Mouse (Mus musculus) heart, postnatal 36 days (tissue): ENCODE results near the gene Srpx. TPM values are rescaled to one million over a fixed set of nuclear protein-coding genes. Genes with fewer than 3 reads are reported as not detected.
A peak's percentile ranks its signal among the peaks of the same experiment; 100 is the strongest.

Source experiments
- DNase-seq, 2 experiments: peaks; one replicate each; pipeline ENCODE4 v3.0.0; 2021 to 2022
- intact Hi-C: fragments of 180-260 bp; cut with DNase I; formaldehyde crosslinking; loops from one replicate; pipeline ENCODE4 v1.15.1; 2025
- total RNA-seq, 2 experiments: library from RNA; stranded (reverse); gene quantifications; 2 replicates each; pipeline ENCODE4 v1.2.3; 2021

Gene Srpx
- 1 to 10 TPM; 4.1 to 4.9 TPM for total RNA-seq

- intact Hi-C loops = no loop called here
- no peak for DNase-seq
Measured at GRCm38 (mm10) chrX:10117065-10117719, at the start of gene Srpx. Gene Srpx (minus strand): TSS chrX:10117709.

DNA sequence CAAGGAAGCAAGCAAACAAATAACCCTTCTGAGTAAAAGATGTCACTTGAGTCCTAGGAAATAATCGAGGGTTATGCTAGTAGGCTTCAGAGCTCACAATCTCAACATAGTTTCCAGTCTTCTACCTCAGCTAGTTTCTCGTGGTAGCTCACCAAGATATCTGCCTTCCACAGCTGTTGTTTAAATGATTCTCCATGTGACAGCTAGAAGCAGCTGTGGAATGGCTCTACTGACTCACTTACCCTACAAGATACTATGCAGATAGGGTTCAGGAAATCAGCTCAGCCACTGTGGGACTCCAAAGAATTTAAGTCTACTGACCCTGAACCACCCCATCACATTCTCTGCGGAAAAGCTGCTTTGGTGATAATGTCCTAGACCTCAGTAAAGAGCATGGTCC lies 34.9 kb upstream of the Srpx start:
- DNase-seq = no peak
- intact Hi-C loops = no loop called here

GRCm38 (mm10) chrX:10115780-10116179 lies 1.7 kb downstream of the Srpx start:
- no peak for DNase-seq
- intact Hi-C loops = no loop called here

- no peak for DNase-seq
- intact Hi-C loops = no loop called here
Measured at GRCm38 (mm10) chrX:10110736-10111135, 6.8 kb downstream of the Srpx start.

GRCm38 (mm10) chrX:10108558-10108957 lies 9.0 kb downstream of the Srpx start:
- no peak for DNase-seq
- intact Hi-C loops = no loop called here

DNA sequence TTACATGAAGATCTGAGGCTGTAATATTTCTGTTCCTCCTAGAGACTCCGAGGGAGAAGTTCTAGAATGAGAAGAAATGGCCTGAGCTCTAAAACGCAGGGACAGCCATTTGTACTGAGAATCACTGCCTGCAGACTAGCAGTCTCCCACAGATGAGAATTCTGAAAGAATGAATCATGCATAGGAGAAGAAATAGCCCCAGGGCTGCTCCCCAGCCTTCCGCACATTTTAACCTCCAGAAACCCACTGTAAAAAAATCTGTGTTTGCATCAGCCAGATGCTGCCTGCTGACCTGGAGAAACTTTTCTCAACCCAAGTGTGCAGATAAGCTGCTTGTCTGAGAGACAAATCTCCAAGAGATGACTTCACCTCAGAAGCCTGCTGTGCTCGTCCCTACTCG lies 12.0 kb downstream of the Srpx start:
- no peak for DNase-seq
- intact Hi-C loops = no loop called here

GRCm38 (mm10) chrX:10102739-10103138 lies 14.8 kb downstream of the Srpx start:
- no peak for DNase-seq
- intact Hi-C loops = no loop called here

- no peak for DNase-seq
- intact Hi-C loops = no loop called here
Measured at GRCm38 (mm10) chrX:10095797-10096196, 21.7 kb downstream of the Srpx start.

DNA sequence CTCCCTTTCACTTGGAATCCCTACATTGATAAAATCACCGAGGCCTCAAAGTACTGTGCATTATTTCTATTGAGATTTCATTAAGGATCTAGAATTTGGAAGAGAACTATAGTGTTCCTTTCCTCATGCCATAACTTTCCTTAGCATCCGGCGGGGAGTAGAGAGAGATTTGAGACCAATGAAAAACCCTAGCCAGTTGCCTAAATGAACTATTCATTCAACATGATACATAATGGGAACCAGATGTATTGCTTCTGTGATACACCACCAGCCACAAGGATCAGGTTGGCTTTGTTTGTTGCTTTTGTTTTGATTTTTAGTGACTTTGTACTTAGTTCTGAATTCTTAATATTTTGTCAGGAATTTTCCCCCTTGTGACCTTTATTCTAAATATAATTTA lies 37.1 kb downstream of the Srpx start:
- DNase-seq = no peak
- intact Hi-C loops = no loop called here

- intact Hi-C loops = no loop called here
- DNase-seq = no peak
Measured at GRCm38 (mm10) chrX:10079981-10080380, 37.5 kb downstream of the Srpx start.

DNA sequence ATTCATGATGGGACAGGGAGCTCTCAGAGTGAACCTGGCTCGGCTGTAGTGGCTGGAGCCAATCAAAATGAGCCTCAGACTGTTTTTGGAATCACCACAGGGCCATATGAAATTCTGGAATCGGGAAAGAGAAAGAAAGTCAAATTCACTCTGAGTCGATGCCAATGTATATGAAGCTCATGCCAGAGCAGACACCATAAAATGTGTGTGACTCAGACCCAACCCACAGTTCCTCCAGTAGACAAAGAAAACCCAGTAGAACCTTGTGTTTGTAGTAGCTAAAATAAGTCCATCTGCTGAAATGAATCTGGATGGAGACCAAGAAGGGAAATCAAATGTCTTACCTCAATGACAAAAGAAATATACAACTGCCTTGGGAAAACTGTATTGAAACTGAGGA lies 43.5 kb downstream of the Srpx start:
- DNase-seq = no peak
- intact Hi-C loops = no loop called here

DNA sequence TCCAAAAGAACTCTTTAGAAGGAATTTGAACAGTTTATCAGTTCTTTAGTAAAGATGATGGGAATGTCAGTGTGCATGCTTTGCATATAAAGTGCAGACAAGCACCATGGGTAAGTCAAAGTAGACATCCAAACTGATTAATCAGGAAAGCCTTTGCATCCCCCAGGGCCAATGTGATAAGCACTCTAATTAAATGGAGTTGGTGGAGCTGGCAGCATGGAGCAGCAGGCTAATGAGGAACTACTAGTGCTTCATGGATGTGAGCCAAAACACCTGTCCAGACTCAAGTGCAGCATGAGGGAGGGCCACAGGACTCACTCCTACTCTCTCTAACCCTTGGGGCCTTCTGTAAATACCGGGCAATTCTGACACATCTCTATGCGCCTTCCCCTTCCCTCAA lies 46.0 kb downstream of the Srpx start:
- DNase-seq = no peak
- intact Hi-C loops = no loop called here

- intact Hi-C loops = no loop called here
- DNase-seq = peak in 1 of 2 experiments; percentile 2
Measured at GRCm38 (mm10) chrX:10070689-10071088, 46.8 kb downstream of the Srpx start.

DNA sequence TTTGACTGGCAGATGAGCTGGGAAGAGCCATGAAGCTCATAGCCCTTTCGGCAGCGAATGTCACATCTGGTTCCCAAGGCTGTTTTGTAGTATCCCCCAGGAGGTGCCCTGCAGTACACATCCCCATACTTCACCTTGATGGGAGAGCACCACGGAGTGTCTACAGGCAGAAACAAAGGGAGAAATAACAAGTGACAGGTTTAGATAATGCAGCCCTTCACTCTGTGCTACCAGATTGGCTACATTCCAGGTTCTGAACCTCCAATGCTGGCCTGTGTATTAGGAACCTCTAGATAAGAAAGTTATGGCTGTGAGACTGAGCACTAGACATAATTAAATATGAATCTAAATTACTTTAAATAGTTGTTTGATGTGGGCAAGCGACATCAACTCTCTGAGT lies 48.1 kb downstream of the Srpx start:
- intact Hi-C loops = no loop called here
- no peak for DNase-seq

- intact Hi-C loops = no loop called here
- DNase-seq = peak in 1 of 2 experiments; percentile 1
Measured at GRCm38 (mm10) chrX:10063781-10064180, 53.7 kb downstream of the Srpx start.

DNA sequence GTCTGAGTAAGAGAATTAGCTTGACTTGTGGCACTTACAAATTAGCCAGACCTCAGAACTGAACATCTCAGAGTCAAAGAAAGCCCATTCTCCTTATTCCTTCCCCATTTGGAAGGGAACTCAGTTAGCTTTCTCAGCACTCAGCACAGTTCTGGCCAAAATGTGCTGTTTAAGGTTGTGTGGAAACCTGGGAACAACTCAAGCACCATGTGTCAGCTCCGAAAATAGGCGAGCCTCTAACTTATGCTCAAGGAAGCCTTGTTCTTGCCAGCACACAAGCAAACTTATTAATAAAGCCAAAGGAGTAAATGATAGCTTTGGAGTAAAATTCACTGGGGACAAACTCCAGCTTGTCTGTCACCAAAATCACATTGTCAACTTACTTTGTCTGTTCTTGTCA lies 54.1 kb downstream of the Srpx start:
- no peak for DNase-seq
- intact Hi-C loops = no loop called here

GRCm38 (mm10) chrX:10062201-10062600 lies 55.3 kb downstream of the Srpx start:
- DNase-seq = peak in 1 of 2 experiments; percentile 22
- intact Hi-C loops = no loop called here

DNA sequence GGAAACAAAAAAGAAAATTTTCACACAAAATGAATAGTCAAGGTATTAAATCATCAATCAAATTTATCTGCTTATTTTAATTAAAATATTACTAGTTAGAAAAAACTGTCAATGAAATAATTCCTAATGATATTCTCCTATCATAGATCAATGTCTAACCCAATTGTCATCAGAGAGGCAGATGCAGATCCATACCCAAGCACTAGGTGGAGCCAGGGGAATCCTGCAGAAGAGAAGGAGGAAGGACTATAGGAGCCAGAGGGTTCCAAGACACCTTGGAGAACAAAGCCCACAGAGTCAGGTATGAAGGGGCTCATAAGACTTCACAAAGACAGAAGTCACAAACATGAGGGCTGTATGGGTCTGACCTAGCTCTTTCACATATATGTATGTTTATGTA lies 82.8 kb downstream of the Srpx start:
- peak in 1 of 2 experiments; percentile 3 for DNase-seq
- intact Hi-C loops = no loop called here

DNA sequence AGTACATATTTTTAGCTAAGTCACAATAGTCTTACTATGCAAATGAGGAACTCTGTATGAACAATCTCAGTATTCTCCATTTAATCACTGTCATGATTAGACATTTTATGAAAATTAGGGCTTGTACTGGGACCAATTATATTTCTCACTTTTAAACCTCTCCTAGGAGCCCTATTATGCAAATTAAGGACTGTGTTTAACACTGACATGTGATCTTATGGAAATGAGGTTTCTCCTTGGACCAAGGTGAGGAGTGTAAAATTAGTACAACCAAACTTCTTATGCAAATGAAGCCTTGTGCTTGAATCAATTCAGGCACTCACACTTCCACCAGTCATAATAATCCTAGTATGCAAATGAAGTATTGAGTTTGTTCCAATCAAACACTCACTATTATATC lies 107.3 kb downstream of the Srpx start:
- no peak for DNase-seq
- intact Hi-C loops = no loop called here

DNA sequence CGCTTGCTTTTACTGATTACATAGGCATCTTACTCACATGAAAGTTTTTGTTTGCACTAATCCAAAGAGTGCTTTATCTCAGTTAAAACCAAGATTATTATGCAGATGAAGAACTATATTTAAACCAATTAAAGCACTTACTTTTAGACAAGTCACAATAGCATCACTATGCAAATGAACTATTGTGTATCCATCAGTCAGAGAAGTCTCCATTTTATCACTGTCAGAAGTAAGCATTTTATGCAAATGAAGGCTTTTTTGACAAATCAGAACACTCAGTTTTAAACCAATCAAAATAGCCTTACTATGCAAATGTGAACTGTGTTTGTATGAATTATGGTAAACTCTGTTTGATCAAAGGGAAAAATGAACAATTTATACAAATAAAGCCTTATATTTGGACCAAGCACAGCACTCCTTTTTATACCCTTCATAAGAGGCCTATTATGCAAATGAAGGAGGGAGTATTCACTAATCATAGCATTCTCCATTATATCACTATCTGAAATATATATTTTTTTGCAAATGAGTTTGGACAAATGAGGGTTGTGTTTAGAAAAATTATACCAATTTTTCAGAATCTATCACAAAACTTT lies 109.7 kb downstream of the Srpx start:
- DNase-seq = no peak
- intact Hi-C loops = no loop called here

DNA sequence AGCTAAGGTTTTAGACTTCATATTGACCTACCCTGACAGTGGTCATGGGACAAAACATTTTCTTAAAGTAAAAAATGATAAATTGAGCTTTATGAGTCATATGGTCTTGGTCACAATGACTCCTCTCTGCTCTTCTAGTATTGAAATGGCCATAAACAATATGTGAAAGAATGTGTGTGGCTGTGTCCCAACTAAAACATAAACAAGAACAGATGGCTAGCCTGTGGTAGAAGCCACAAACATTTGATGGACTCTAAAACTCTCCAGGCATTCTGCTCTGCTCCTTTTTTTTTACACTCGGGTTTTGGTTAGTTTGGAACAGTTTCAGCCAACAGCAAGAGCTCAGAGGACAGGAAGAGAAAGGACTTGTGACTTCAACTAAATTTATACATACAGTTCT lies 111.6 kb downstream of the Srpx start:
- DNase-seq = no peak
- intact Hi-C loops = no loop called here

DNA sequence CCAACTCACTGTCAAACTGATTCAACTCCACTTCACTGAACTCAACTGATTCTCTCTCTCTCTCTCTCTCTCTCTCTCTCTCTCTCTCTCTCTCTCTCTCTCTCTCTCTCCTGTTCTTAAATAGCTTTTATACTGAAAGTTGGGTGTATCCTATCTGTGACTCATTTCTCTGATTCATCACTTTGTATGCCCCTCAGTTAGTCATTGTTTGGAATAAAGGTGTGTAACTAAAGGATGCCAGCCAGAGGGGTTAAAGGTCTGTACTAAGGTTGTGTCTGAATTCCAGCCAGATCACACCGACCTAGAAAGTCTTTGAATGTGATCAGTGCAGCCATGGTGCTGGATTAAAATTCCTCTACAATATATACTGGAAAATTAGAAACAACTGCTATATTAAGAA lies 116.8 kb downstream of the Srpx start:
- no peak for DNase-seq
- intact Hi-C loops = no loop called here
